Mouse (Mus musculus) thymus, postnatal 25 days (tissue): Measurements from ENCODE around the gene Creb3l4.

Experiments
- DNase-seq: peaks from one replicate; pipeline ENCODE4 v3.0.0; 2022

Gene Creb3l4

DNA sequence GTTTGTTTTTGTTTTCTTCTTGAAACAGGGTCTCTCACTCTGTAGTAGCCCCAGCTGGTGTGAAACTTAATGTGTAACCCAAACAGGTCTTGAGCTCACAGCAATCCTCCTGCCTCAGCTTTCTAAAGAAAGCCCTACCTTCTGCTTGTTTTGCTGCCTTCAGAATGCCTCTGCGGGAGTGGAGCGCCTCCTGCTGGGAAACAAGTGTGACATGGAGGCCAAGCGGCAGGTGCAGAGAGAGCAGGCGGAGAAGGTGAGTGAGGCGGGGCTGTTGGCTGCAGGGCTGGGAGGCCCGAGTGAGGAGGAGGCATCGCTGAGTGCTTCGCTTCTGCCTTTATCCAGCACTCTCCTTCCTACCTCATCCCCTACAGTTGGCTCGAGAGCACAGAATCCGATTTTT is 19.0 kb downstream of the Creb3l4 start:
- no peak for DNase-seq

DNA sequence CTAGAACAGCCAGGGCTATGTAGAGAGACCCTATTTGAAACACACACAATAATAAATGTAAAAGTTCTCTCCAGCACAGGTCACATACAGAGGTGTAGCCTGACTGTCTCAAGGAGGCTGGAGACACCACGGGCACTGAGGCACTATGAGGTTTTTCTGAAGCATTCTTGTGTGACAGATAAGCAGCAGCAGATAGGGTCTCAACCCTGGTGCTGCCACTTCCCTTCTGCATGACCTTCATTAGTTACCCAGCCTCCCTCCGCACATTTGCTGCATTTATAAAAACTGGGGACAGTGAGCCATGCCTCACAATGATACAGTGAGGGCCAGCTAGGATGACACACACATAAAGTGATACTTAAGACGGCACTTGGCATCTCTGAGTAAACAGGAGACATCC is 20.4 kb downstream of the Creb3l4 start:
- no peak for DNase-seq

DNA sequence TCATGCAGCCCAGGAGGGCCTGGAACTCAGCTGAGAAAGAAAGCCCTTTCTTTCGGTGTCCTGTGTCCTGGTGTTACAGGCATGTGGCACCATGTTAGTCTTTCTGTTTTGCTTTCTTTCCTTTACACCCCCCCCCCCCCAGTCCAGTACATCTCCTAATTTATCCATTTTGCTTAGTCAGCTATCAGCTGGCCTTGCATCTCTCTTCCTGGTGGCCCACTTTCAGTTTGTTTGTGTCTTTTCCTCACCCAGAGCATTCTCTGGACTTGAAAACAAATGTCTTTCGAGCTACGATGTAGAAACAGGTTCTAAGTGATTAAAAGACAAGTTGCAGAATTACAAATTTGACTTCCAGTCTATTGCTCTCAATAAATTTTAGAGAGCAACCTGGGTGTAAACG is 20.9 kb downstream of the Creb3l4 start:
- no peak for DNase-seq

DNA sequence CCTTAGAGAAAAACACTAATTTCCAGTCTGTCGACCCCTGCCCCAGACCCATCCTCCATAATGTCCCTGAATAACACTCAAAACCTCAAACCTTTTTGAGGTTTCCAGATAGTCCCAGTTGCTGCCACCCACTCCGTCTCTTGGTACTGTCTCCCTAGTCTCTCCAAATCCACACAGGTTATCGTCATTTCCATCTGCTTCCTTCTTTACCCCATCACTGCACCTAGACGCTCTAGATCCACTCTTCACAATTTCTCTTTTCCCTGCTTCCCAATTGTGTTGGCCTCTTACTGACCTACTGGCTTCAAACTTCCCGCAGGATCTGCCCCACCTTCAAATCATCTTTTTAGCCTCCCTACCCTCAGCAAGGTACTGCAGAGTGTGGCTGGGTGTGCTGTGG is 22.2 kb downstream of the Creb3l4 start:
- no peak for DNase-seq

- peak; percentile 16 for DNase-seq
Observed at GRCm38 (mm10) chr3:90220531-90220951, 22.8 kb downstream of the Creb3l4 start.

- DNase-seq, result peak; percentile 56
Observed at GRCm38 (mm10) chr3:90220088-90220487, 23.2 kb downstream of the Creb3l4 start.

- DNase-seq, result peak; percentile 23
Observed at GRCm38 (mm10) chr3:90215825-90216380, 27.4 kb downstream of the Creb3l4 start.

GRCm38 (mm10) chr3:90213956-90214684 is 29.2 kb downstream of the Creb3l4 start:
- no peak for DNase-seq

DNA sequence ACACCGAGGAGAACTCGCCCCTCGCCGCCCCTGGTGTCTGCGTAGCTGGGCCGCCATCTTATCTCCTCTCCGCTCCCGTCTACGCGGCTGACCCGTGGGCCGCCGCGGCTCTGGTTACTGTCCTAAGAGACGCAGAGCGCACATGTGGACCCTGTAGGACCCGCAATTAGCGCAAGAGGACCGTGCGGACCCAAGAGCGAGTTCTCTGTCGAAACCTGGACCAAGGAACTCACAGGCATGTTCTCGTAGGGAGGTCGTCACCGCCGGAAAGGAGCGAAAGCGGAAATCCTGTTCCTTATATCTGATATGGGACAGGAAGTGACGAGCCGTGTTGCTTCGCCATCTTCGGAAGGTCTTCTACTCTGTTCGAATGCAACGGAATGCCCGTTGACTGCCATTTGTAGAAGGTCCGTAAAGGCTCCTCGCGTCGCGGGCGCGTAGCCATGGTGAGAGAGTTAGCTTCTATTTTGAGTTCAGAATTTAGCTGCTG is 29.9 kb downstream of the Creb3l4 start, which contains the start of the genes Rps27 and Rab13:
Rps27 (minus strand) TSS at position 275 of the 490 bp plus-strand sequence.
Rab13 (plus strand) TSS at position 319 of the 490 bp plus-strand sequence.
- peak; percentile 88 for DNase-seq

GRCm38 (mm10) chr3:90212723-90213122 is 30.6 kb downstream of the Creb3l4 start:
- DNase-seq, result no peak

DNA sequence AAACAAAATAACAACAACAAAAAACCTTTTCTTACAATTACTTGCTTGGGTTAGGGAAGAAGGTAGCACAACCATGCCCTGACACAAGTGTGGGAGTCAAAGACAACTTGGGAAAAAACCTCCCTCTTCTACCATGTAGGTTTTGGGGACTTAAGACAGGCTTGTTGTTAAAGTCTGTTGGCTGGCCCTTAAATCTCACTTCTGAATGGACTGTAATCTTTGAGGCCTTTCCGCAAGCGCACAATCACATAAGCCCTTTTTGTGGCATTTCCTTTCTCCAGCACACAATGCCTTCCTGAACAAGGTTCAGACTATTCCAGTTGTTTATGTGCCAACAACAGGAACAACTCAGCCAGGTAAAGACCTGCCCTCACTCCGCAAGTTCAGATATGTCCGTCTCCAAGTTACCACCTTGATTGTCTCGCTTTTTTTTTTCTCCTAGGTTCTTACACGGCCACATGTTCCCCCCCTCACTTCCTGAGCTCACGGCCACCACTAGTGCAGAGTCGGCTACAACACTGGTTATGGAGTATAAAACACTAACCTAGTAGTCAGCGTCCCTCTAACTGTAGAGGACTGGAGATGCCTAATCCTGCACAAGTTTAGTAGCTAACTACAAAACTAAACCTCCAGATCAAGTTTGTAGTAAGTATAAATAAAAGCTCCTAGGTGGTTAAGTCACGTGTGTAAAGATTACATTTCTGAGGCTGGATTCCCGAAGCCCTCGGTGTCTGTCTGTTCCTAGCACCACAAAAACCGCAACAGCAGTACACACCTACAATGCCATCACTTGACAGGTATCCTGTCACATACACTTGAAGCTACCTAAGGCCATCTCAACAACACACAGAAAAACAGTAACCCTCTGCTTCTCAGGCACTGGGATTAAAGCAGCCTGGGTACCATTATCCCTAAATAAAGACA is 31.6 kb downstream of the Creb3l4 start:
- DNase-seq, result no peak

- DNase-seq, result no peak
Observed at GRCm38 (mm10) chr3:90209908-90210566, 33.3 kb downstream of the Creb3l4 start.

- no peak for DNase-seq
Observed at GRCm38 (mm10) chr3:90208662-90209061, 34.6 kb downstream of the Creb3l4 start.

DNA sequence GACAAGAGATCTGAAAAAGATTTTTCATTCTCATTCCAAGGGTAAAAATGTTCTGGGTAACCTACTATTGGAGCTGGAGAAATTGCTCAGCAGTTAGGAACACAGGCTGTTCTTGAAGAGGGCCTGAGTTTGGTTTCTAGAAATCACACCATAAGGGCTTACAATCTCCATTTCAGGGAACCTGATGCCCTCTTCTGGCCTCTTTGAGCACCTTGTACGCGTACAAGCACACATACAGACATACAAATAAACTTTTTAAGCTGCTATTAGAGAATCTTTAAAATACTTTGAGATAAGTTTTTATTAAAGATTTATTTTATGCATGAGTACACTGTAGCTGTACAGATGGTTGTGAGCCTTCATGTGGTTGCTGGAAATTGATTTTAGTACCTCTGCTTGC is 38.7 kb downstream of the Creb3l4 start:
- DNase-seq, result no peak

DNA sequence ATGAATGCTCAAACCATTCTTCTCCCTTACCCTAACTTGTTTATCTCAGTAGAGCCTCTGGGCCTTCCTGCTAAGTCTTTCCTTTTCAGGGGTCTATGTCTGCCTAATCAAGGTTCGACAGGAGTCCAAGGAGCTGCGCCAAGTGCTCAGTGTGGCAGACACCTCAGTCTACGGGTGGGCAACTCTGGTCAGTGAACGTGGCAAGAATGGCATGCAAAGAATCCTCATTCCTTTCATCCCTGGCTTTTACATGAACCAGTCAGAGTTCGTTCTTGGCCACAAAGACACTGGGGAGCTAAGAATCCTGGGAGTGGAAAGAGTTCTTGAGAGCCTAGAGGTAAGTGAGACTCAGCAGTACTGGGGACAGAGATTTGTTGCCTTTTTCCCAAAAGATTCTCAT is 39.7 kb downstream of the Creb3l4 start:
- DNase-seq, result no peak

GRCm38 (mm10) chr3:90202884-90203283 is 40.4 kb downstream of the Creb3l4 start:
- no peak for DNase-seq

DNA sequence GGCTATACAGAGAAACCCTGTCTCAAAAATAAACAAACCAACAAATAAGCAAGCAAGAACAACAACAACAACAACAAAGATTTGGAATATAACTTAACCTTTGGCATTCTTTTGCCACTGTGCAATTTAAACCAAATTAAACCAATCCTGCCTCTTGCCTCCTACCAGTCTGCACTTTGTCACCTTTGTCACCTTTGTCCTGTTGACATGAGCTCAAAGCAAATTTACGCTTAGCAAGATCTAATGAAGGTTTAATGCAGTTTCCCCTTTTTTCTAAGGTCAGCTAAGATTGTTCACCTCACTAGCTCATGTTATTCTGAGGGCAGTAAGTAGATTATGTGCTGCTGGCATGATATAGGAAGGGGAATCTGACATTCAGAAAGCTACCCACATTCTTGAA is 45.8 kb downstream of the Creb3l4 start:
- DNase-seq, result no peak

GRCm38 (mm10) chr3:90195644-90196043 is 47.7 kb downstream of the Creb3l4 start:
- no peak for DNase-seq

DNA sequence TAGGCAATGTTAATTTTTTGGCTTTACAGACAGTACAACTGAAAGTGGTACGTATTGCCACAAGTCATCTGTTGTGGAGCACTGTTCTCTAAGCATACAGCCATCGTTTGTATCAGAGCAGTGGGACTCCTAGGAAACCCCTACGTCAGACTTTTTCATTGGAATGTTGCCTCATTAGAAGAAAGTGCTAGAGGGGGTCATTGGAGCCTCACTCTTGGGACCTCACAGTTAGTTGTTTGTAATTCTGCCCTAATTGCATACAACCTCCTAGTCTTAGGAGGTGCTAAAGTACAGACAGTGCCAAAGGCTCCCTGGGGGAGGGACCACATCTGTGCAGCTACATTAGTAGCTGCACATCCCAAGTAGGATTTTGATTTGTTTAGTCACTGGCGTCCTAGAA is 48.6 kb downstream of the Creb3l4 start:
- DNase-seq, result no peak

- DNase-seq, result no peak
Observed at GRCm38 (mm10) chr3:90190859-90191510, 52.3 kb downstream of the Creb3l4 start.
